Mouse (Mus musculus) adrenal gland, adult 2 months (tissue): ENCODE measurements around the gene BC024978. TPM values are rescaled to one million over a fixed set of nuclear protein-coding genes. Genes with fewer than 3 reads are reported as not detected.

Experiments used
- DNase-seq: peaks from one replicate; pipeline ENCODE4 v3.0.0; 2021
- microRNA-seq, 2 experiments: library from miRNA; unstranded; fragments of <30 nt; microRNA quantifications; one replicate each; pipeline ENCODE4 v1.2.0; 2021
- polyA plus RNA-seq: library from polyadenylated mRNA; depleted of rRNA; stranded (reverse); fragments of >200 nt; gene quantifications from 2 replicates; pipeline ENCODE4 v1.2.3, GENCODE M21; 2012; rRNA removed
- total RNA-seq, 2 experiments: library from RNA; stranded (reverse); gene quantifications; 2 replicates each; pipeline ENCODE4 v1.2.3; 2021

BC024978 gene
- total and polyA plus RNA-seq, 3 experiments: 21.6 to 24.9 (median 24.9) TPM

GRCm38 (mm10) chr7:27259771-27260170, 64.2 kb downstream of the BC024978 start:
- DNase-seq: no peak

Small RNA genes lying within 50 kb of the gene (microRNA-seq; reads per million reads assigned to microRNA genes)
- gene Mir1191: 0 to 0.44 reads per million in 2 experiments
- gene Mir3101: 0 to 0.88 reads per million in 2 experiments

Other genes starting within 250 kb of the BC024978 start
- 1 to 10 TPM in 1 of 2 experiments, under 1 TPM in 1; 0.17 to 4.6 TPM for gene Cyp2a12, start 166.7 kb upstream of the BC024978 start, total RNA-seq
- gene Cyp2a12, start 166.7 kb upstream of the BC024978 start, polyA plus RNA-seq: 0.06 TPM in 1 of 2 replicates, not detected in the other
- gene Cyp2f2, start 75.9 kb upstream of the BC024978 start, total RNA-seq: 100 to 1,000 TPM in 1 of 2 experiments, 1 to 10 TPM in 1; 2.1 to 993 TPM
- 363 and 752 TPM in 2 replicates for gene Cyp2f2, start 75.9 kb upstream of the BC024978 start, polyA plus RNA-seq
- gene Cyp2t4, start 42.1 kb upstream of the BC024978 start, total RNA-seq: not detected
- not detected in 2 replicates for gene Cyp2t4, start 42.1 kb upstream of the BC024978 start, polyA plus RNA-seq
- gene Egln2, start 29.0 kb upstream of the BC024978 start, total RNA-seq: 100 to 1,000 TPM in 1 of 2 experiments, 10 to 100 TPM in 1; 85.6 to 101 TPM
- 142 and 144 TPM in 2 replicates for gene Egln2, start 29.0 kb upstream of the BC024978 start, polyA plus RNA-seq
- gene Rab4b, start 16.9 kb upstream of the BC024978 start, total RNA-seq: 10 to 100 TPM; 53.2 to 60.9 TPM
- gene Rab4b, start 16.9 kb upstream of the BC024978 start, polyA plus RNA-seq: 86.9 and 97.4 TPM in 2 replicates
- gene Gm21983, start 14.7 kb upstream of the BC024978 start, total RNA-seq: not detected
- 0.10 TPM in 1 of 2 replicates, not detected in the other for gene Gm21983, start 14.7 kb upstream of the BC024978 start, polyA plus RNA-seq
- gene Mia, start 14.6 kb upstream of the BC024978 start, total RNA-seq: not detected
- gene Mia, start 14.6 kb upstream of the BC024978 start, polyA plus RNA-seq: 0.44 TPM in 1 of 2 replicates, not detected in the other
- gene Snrpa, start 490 bp downstream of the BC024978 start, total RNA-seq: 10 to 100 TPM; 72.5 to 93.0 TPM
- gene Snrpa, start 490 bp downstream of the BC024978 start, polyA plus RNA-seq: 223 and 231 TPM in 2 replicates
- gene Itpkc, start 32.9 kb downstream of the BC024978 start, total RNA-seq: 10 to 100 TPM; 12.7 to 15.5 TPM
- gene Itpkc, start 32.9 kb downstream of the BC024978 start, polyA plus RNA-seq: 10.1 and 10.6 TPM in 2 replicates
- gene Coq8b, start 37.2 kb downstream of the BC024978 start, total RNA-seq: 10 to 100 TPM; 49.7 to 64.4 TPM
- 175 and 219 TPM in 2 replicates for gene Coq8b, start 37.2 kb downstream of the BC024978 start, polyA plus RNA-seq
- gene Numbl, start 62.7 kb downstream of the BC024978 start, total RNA-seq: 10 to 100 TPM in 1 of 2 experiments, 1 to 10 TPM in 1; 5.2 to 13.3 TPM
- 37.2 and 48.0 TPM in 2 replicates for gene Numbl, start 62.7 kb downstream of the BC024978 start, polyA plus RNA-seq
- 10 to 100 TPM; 70.3 to 94.7 TPM for gene Ltbp4, start 141.9 kb downstream of the BC024978 start, total RNA-seq
- gene Ltbp4, start 141.9 kb downstream of the BC024978 start, polyA plus RNA-seq: 253 and 263 TPM in 2 replicates
- 10 to 100 TPM; 11.3 to 22.5 TPM for gene Shkbp1, start 160.2 kb downstream of the BC024978 start, total RNA-seq
- gene Shkbp1, start 160.2 kb downstream of the BC024978 start, polyA plus RNA-seq: 60.8 and 74.5 TPM in 2 replicates
- gene Gm20479, start 161.6 kb downstream of the BC024978 start, total RNA-seq: 1 to 10 TPM in 1 of 2 experiments, not detected in 1; 6.3 TPM
- 0.28 TPM in 2 replicates for gene Gm20479, start 161.6 kb downstream of the BC024978 start, polyA plus RNA-seq